Mouse (Mus musculus): Measurements from ENCODE around the gene Rab3ip.

GRCm38 (mm10) chr10:116914586-116914985, 36.0 kb downstream of the Rab3ip start:
- TF ChIP-seq TAL1 (IDR thresholded peaks at IDR 0.05; ENCODE audit: low read length), result no peak
- no peak for TF ChIP-seq GATA1 (IDR thresholded peaks at IDR 0.05; ENCODE audit: low read length)

Data from erythroblast, embryonic 14.5 days (primary cell).